Mouse (Mus musculus): Measurements from ENCODE around the gene Chd6. TPM values are rescaled to one million over a fixed set of nuclear protein-coding genes. Genes with fewer than 3 reads are reported as not detected.

Gene Chd6
- polyA plus RNA-seq, 1 experiment from 2014 or later, result 32.1 TPM

GRCm38 (mm10) chr2:160901656-160902412 lies 207.0 kb downstream of the Chd6 start:
- no peak overlapping the region for H3K4me2 ChIP-seq
- no peak overlapping the region for H3K4me3 ChIP-seq (replicated peaks)
- 78% methylated on average over 7 of the region's 7 CpGs for WGBS
- no peak overlapping the region for H3K9ac ChIP-seq (replicated peaks)
- no peak overlapping the region for H3K27ac ChIP-seq (replicated peaks)
- H3K9me3 ChIP-seq (replicated peaks), result no peaks in the 10 kb centered on the region
- H3K4me1 ChIP-seq, result no peaks in the 10 kb centered on the region
- no peak for ATAC-seq (ENCODE audit: low FRiP score)
- no peaks in the 10 kb centered on the region for H3K36me3 ChIP-seq
- H3K27me3 ChIP-seq (replicated peaks), result no peaks in the 10 kb centered on the region

Other genes with a start within 250 kb of the Chd6 start
- gene Zhx3, start 236.1 kb downstream of the Chd6 start, polyA plus RNA-seq (2015; fragmentation: Nextera tagmentation; extraction: Ambion mirVana), result 17.6 and 17.9 TPM in 2 replicates
- gene Lpin3, start 228.4 kb downstream of the Chd6 start, polyA plus RNA-seq (2015; fragmentation: Nextera tagmentation; extraction: Ambion mirVana), result 0.72 and 1.6 TPM in 2 replicates
- gene Emilin3, start 196.7 kb downstream of the Chd6 start, polyA plus RNA-seq (2015; fragmentation: Nextera tagmentation; extraction: Ambion mirVana), result 1.3 and 6.5 TPM in 2 replicates